Mouse (Mus musculus): ENCODE data around the gene Capza2.

DNA sequence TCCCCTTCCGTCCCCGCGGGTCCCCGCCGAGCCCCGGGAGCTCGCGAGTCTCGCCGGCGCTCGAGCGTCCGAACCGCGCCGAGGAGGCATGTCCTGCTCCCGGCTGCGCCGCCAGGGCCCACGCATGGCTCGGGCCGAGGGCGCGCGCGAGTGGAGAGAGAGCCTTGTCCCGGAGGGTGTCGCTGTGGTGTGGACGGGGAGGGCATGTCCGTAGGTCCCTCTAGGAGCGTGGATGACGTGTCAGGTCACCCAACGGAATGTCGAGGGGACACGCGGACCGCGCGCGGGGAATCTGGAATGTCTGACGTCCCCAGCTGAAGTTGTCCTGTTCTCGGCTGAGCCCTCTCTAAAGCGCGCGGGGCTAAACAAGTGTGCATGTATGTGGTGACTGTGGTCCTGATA lies 58.5 kb downstream of the Capza2 start:
- TF ChIP-seq CTCF (IDR thresholded peaks at IDR 0.05 in 2 of 3, conservative IDR thresholded peaks at IDR 0.05 in 1 of 3; ENCODE audit: control insufficient read depth in 1 of 3, insufficient read depth in 1 of 3, low read depth in 2 of 3, low read length in 3 of 3, poor library complexity in 1 of 3, severe bottlenecking in 1 of 3) = 0 out of 6 replicates have a peak, but pooled peaks of 1 of the 3 experiments have one; percentile 7
- no peak for TF ChIP-seq MYC (IDR thresholded peaks at IDR 0.05; ENCODE audit: low read depth, low read length)
